Mouse (Mus musculus): ENCODE results near the gene Smarca4.
A peak's percentile ranks its signal among the peaks of the same experiment; 100 is the strongest.

Gene Smarca4

GRCm38 (mm10) chr9:21601073-21601472, 14.9 kb upstream of the Smarca4 start:
- DNase-seq (ENCODE audit: low spot score), result no peak

GRCm38 (mm10) chr9:21601722-21602399, 14.1 kb upstream of the Smarca4 start:
- DNase-seq (ENCODE audit: low spot score), result peak; percentile 88

- no peak for DNase-seq (ENCODE audit: low spot score)
Measured at GRCm38 (mm10) chr9:21604119-21604518, 11.8 kb upstream of the Smarca4 start.

- no peak for DNase-seq (ENCODE audit: low spot score)
Measured at GRCm38 (mm10) chr9:21605865-21606264, 10.1 kb upstream of the Smarca4 start.

- no peak for DNase-seq (ENCODE audit: low spot score)
Measured at GRCm38 (mm10) chr9:21606648-21607047, 9.3 kb upstream of the Smarca4 start.

GRCm38 (mm10) chr9:21609861-21610260, 6.1 kb upstream of the Smarca4 start:
- no peak for DNase-seq (ENCODE audit: low spot score)

GRCm38 (mm10) chr9:21614864-21615616, 929 bp upstream of the Smarca4 start:
- peak; percentile 37 for DNase-seq (ENCODE audit: low spot score)

GRCm38 (mm10) chr9:21616232-21616781, 338 bp downstream of the Smarca4 start:
- no peak for DNase-seq (ENCODE audit: low spot score)

GRCm38 (mm10) chr9:21617066-21617465, 1.1 kb downstream of the Smarca4 start:
- peak; percentile 45 for DNase-seq (ENCODE audit: low spot score)

GRCm38 (mm10) chr9:21620229-21620628, 4.3 kb downstream of the Smarca4 start:
- DNase-seq (ENCODE audit: low spot score), result peak; percentile 11

- DNase-seq (ENCODE audit: low spot score), result no peak
Measured at GRCm38 (mm10) chr9:21622676-21623075, 6.7 kb downstream of the Smarca4 start.

GRCm38 (mm10) chr9:21625342-21626339, 9.7 kb downstream of the Smarca4 start:
- no peak for DNase-seq (ENCODE audit: low spot score)

GRCm38 (mm10) chr9:21626571-21626970, 10.6 kb downstream of the Smarca4 start:
- DNase-seq (ENCODE audit: low spot score), result no peak

- DNase-seq (ENCODE audit: low spot score), result no peak
Measured at GRCm38 (mm10) chr9:21627145-21627795, 11.3 kb downstream of the Smarca4 start.

GRCm38 (mm10) chr9:21630673-21631072, 14.7 kb downstream of the Smarca4 start:
- peak; percentile 45 for DNase-seq (ENCODE audit: low spot score)

GRCm38 (mm10) chr9:21633106-21633505, 17.1 kb downstream of the Smarca4 start:
- no peak for DNase-seq (ENCODE audit: low spot score)

- DNase-seq (ENCODE audit: low spot score), result no peak
Measured at GRCm38 (mm10) chr9:21635639-21636038, 19.7 kb downstream of the Smarca4 start.

- no peak for DNase-seq (ENCODE audit: low spot score)
Measured at GRCm38 (mm10) chr9:21639031-21639430, 23.1 kb downstream of the Smarca4 start.

GRCm38 (mm10) chr9:21646366-21646765, 30.4 kb downstream of the Smarca4 start:
- no peak for DNase-seq (ENCODE audit: low spot score)

GRCm38 (mm10) chr9:21647721-21648120, 31.8 kb downstream of the Smarca4 start:
- DNase-seq (ENCODE audit: low spot score), result no peak

- no peak for DNase-seq (ENCODE audit: low spot score)
Measured at GRCm38 (mm10) chr9:21652263-21652662, 36.3 kb downstream of the Smarca4 start.

All from adipocyte (in vitro differentiated cells).